Mouse (Mus musculus): ENCODE data around the gene Lsm14b. TPM values are rescaled to one million over a fixed set of nuclear protein-coding genes. Genes with fewer than 3 reads are reported as not detected.

The Lsm14b gene
- polyA plus RNA-seq, 1 experiment = 24.0 TPM

- DNase-seq = no peak
Measured at GRCm38 (mm10) chr2:179984830-179985229, 40.0 kb upstream of the Lsm14b start.

GRCm38 (mm10) chr2:179985695-179986094, 39.1 kb upstream of the Lsm14b start:
- no peak for TF ChIP-seq CTCF (IDR thresholded peaks at IDR 0.05; ENCODE audit: insufficient read depth, low read length)
- TF ChIP-seq POLR2A (IDR thresholded peaks at IDR 0.05; ENCODE audit: borderline replicate concordance, extremely low read depth, low read depth, low read length) = no peak
- Histone ChIP-seq H3K4me1 (ENCODE audit: control insufficient read depth, insufficient read depth, low read length) (no peaks in the 10 kb centered on the region), H3K4me3 (replicated peaks; ENCODE audit: extremely low read depth, low read depth, low read length) (no peak overlapping the region)
- 86% methylated on average over 1 of the region's 1 CpGs for WGBS
- no peak for DNase-seq

More at GRCm38 (mm10) chr2:179984830-179985229, 40.0 kb upstream of the Lsm14b start:
- Histone ChIP-seq H3K4me3 (replicated peaks; ENCODE audit: extremely low read depth, low read depth, low read length) (no peak overlapping the region), H3K4me1 (ENCODE audit: control insufficient read depth, insufficient read depth, low read length) (0 out of 2 replicates have a peak, but pooled peaks cover 2% of the 10 kb centered on the region)
- WGBS = 37% methylated on average over 7 of the region's 7 CpGs
- no peak for TF ChIP-seq POLR2A (IDR thresholded peaks at IDR 0.05; ENCODE audit: borderline replicate concordance, extremely low read depth, low read depth, low read length)
- TF ChIP-seq CTCF (IDR thresholded peaks at IDR 0.05; ENCODE audit: insufficient read depth, low read length) = no peak

- no peak for DNase-seq
- 61% methylated on average over 10 of the region's 10 CpGs for WGBS
- Histone ChIP-seq H3K4me3 (replicated peaks; ENCODE audit: extremely low read depth, low read depth, low read length) (no peak overlapping the region), H3K4me1 (ENCODE audit: control insufficient read depth, insufficient read depth, low read length) (no peaks in the 10 kb centered on the region)
- TF ChIP-seq POLR2A (IDR thresholded peaks at IDR 0.05; ENCODE audit: borderline replicate concordance, extremely low read depth, low read depth, low read length) (no peak), CTCF (IDR thresholded peaks at IDR 0.05; ENCODE audit: insufficient read depth, low read length) (no peak)
Measured at GRCm38 (mm10) chr2:179986437-179987022, 38.3 kb upstream of the Lsm14b start.

- no peak for DNase-seq
- no peak for TF ChIP-seq POLR2A (IDR thresholded peaks at IDR 0.05; ENCODE audit: borderline replicate concordance, extremely low read depth, low read depth, low read length)
- TF ChIP-seq CTCF (IDR thresholded peaks at IDR 0.05; ENCODE audit: insufficient read depth, low read length) = no peak
- Histone ChIP-seq H3K4me1 (ENCODE audit: control insufficient read depth, insufficient read depth, low read length) (no peaks in the 10 kb centered on the region), H3K4me3 (replicated peaks; ENCODE audit: extremely low read depth, low read depth, low read length) (no peak overlapping the region)
- WGBS = 73% methylated on average over 1 of the region's 1 CpGs
Measured at GRCm38 (mm10) chr2:179989098-179989497, 35.7 kb upstream of the Lsm14b start.

GRCm38 (mm10) chr2:179993071-179993470, 31.7 kb upstream of the Lsm14b start:
- no peak for TF ChIP-seq POLR2A (IDR thresholded peaks at IDR 0.05; ENCODE audit: borderline replicate concordance, extremely low read depth, low read depth, low read length)
- TF ChIP-seq CTCF (IDR thresholded peaks at IDR 0.05; ENCODE audit: insufficient read depth, low read length) = no peak
- H3K4me1 ChIP-seq (ENCODE audit: control insufficient read depth, insufficient read depth, low read length) = no peaks in the 10 kb centered on the region
- WGBS = 93% methylated on average over 5 of the region's 5 CpGs
- no peak overlapping the region for H3K4me3 ChIP-seq (replicated peaks; ENCODE audit: extremely low read depth, low read depth, low read length)
- DNase-seq = no peak

GRCm38 (mm10) chr2:179998431-179998830, 26.4 kb upstream of the Lsm14b start:
- TF ChIP-seq CTCF (IDR thresholded peaks at IDR 0.05; ENCODE audit: insufficient read depth, low read length) = no peak
- TF ChIP-seq POLR2A (IDR thresholded peaks at IDR 0.05; ENCODE audit: borderline replicate concordance, extremely low read depth, low read depth, low read length) = no peak
- Histone ChIP-seq H3K4me3 (replicated peaks; ENCODE audit: extremely low read depth, low read depth, low read length) (no peak overlapping the region), H3K4me1 (ENCODE audit: control insufficient read depth, insufficient read depth, low read length) (no peaks in the 10 kb centered on the region)
- 46% methylated on average over 4 of the region's 4 CpGs for WGBS
- DNase-seq = no peak

GRCm38 (mm10) chr2:180001635-180002034, 23.2 kb upstream of the Lsm14b start:
- WGBS = 72% methylated on average over 9 of the region's 9 CpGs
- no peak for DNase-seq
- no peak for TF ChIP-seq POLR2A (IDR thresholded peaks at IDR 0.05; ENCODE audit: borderline replicate concordance, extremely low read depth, low read depth, low read length)
- TF ChIP-seq CTCF (IDR thresholded peaks at IDR 0.05; ENCODE audit: insufficient read depth, low read length) = no peak
- Histone ChIP-seq H3K4me1 (ENCODE audit: control insufficient read depth, insufficient read depth, low read length) (no peaks in the 10 kb centered on the region), H3K4me3 (replicated peaks; ENCODE audit: extremely low read depth, low read depth, low read length) (no peak overlapping the region)

GRCm38 (mm10) chr2:180005656-180006351, 19.0 kb upstream of the Lsm14b start:
- Histone ChIP-seq H3K4me3 (replicated peaks; ENCODE audit: extremely low read depth, low read depth, low read length) (no peak overlapping the region), H3K4me1 (ENCODE audit: control insufficient read depth, insufficient read depth, low read length) (no peaks in the 10 kb centered on the region)
- TF ChIP-seq CTCF (IDR thresholded peaks at IDR 0.05; ENCODE audit: insufficient read depth, low read length) (no peak), POLR2A (IDR thresholded peaks at IDR 0.05; ENCODE audit: borderline replicate concordance, extremely low read depth, low read depth, low read length) (no peak)
- no peak for DNase-seq
- 49% methylated on average over 5 of the region's 5 CpGs for WGBS

- TF ChIP-seq POLR2A (IDR thresholded peaks at IDR 0.05; ENCODE audit: borderline replicate concordance, extremely low read depth, low read depth, low read length) (no peak), CTCF (IDR thresholded peaks at IDR 0.05; ENCODE audit: insufficient read depth, low read length) (no peak)
- no peak for DNase-seq
- WGBS = 29% methylated on average over 9 of the region's 9 CpGs
- H3K4me3 ChIP-seq (replicated peaks; ENCODE audit: extremely low read depth, low read depth, low read length) = no peak overlapping the region
- no peaks in the 10 kb centered on the region for H3K4me1 ChIP-seq (ENCODE audit: control insufficient read depth, insufficient read depth, low read length)
Measured at GRCm38 (mm10) chr2:180006352-180007017, 18.3 kb upstream of the Lsm14b start.

Data from lung, adult 2 months (tissue).